Mouse (Mus musculus) brain, embryonic 14.5 days (tissue): Measurements from ENCODE around the gene Cnot2.

Experiments used
- CTCF ChIP-seq: fragments of 200-500 bp; IDR thresholded peaks from 2 replicates; pipeline ENCODE4 v1.5.1; 2012; ENCODE audit warnings: inconsistent platforms, mild to moderate bottlenecking, moderate library complexity, borderline replicate concordance; ENCODE audit not compliant: insufficient read depth, insufficient read length; ENCODE audit errors: extremely low read depth
- POLR2A ChIP-seq: fragments of 200-500 bp; IDR thresholded peaks from 2 replicates; pipeline ENCODE4 v1.6.1; 2012; ENCODE audit warnings: mild to moderate bottlenecking, inconsistent platforms, borderline replicate concordance; ENCODE audit not compliant: poor library complexity, insufficient read depth, insufficient read length, severe bottlenecking; ENCODE audit errors: extremely low read depth

DNA sequence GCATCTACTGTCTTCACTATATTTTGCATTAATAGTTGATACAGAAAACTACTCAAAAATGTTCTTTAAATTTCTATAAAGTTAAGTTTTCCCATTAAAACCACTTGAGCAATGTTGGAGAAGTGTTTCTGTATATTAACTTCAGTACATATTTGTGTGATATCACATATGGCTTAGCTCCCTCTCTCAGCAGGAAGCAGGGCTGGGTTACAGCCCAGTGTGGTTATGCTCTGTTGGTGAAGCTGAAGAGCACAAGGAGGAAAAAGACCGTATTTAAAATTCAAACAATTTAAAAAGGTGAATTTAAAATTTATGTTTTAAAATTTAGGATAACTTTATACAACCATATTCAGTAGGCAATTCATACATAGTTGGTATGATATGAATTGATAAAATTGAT lies 12.8 kb downstream of the Cnot2 start:
- no peak for TF ChIP-seq CTCF
- TF ChIP-seq POLR2A, result no peak
